ENCODE assay signal across 7 mouse cellular contexts in genomic region chr6:91877885-91878651, GRCm38 (mm10). TPM values are rescaled to one million over a fixed set of nuclear protein-coding genes. Genes with fewer than 3 reads are reported as not detected.
A peak's percentile ranks its signal among the peaks of the same experiment; 100 is the strongest.
DNase-seq lines count a peak whose midpoint lies in the region; ATAC-seq lines count a peak whose summit lies in the region.

Gene Ccdc174 (plus strand): TSS chr6:91878053.

- peak; percentile 95 for ATAC-seq in intestine, embryonic 16.5 days
- peak; percentile 94 for ATAC-seq in midbrain, embryonic 11.5 days (ENCODE audit: low FRiP score)

- H3K4me1 ChIP-seq in intestine, embryonic 16.5 days (ENCODE audit: control insufficient read depth, insufficient read depth, low read length): 0 out of 2 replicates have a peak, but pooled peaks cover 4% of the 10 kb centered on the region
- H3K4me1 ChIP-seq in midbrain, embryonic 11.5 days (ENCODE audit: control insufficient read depth, insufficient read depth, low read length): peaks cover 8% of the 10 kb centered on the region

- peaks cover 7% of the 10 kb centered on the region; the same call in 1 of the 2 replicates for H3K36me3 ChIP-seq in intestine, embryonic 16.5 days (ENCODE audit: control insufficient read depth, insufficient read depth, low read length)
- 0 out of 2 replicates have a peak, but pooled peaks cover 3% of the 10 kb centered on the region for H3K36me3 ChIP-seq in midbrain, embryonic 11.5 days (ENCODE audit: control insufficient read depth, insufficient read depth, low read length)

- WGBS in intestine, embryonic 16.5 days: under 1% methylated on average over 47 of the region's 47 CpGs
- under 1% methylated on average over 47 of the region's 47 CpGs for WGBS in midbrain, embryonic 11.5 days

- peak; percentile 92 for DNase-seq in adrenal gland, adult 8-10 months
- peak; percentile 89 for DNase-seq in embryo, embryonic 9.5 days (ENCODE audit: extremely low spot score)
- peak; percentile 65 to 88 for DNase-seq in gastrocnemius, postnatal 4 days (ENCODE audit: low spot score in 2 of 2)
- DNase-seq in left cerebral cortex, postnatal 36 days (ENCODE audit: low spot score in 2 of 2): peak; percentile 92 to 94
- peak; percentile 98 for DNase-seq in midbrain, embryonic 11.5 days (ENCODE audit: low spot score, missing footprints)
- DNase-seq in skeletal muscle tissue, adult 2 months (ENCODE audit: low read depth, low spot score): peak; percentile 95

- intact Hi-C loops in left cerebral cortex, postnatal 36 days (cut with DNase I): no loop called here

- peak within 1 kb of the TSS; percentile 57 for H3K27ac ChIP-seq in intestine, embryonic 16.5 days (ENCODE audit: low read length)
- peak within 1 kb of the TSS; percentile 64; the same call in 1 of the 2 replicates for H3K27ac ChIP-seq in midbrain, embryonic 11.5 days (ENCODE audit: low read depth, low read length)

- no peaks in the 10 kb centered on the region for H3K9me3 ChIP-seq in intestine, embryonic 16.5 days (ENCODE audit: control insufficient read depth, low read length)
- H3K9me3 ChIP-seq in midbrain, embryonic 11.5 days (ENCODE audit: control insufficient read depth, low read length): no peaks in the 10 kb centered on the region

- peak within 1 kb of the TSS; percentile 83 for H3K4me3 ChIP-seq in intestine, embryonic 16.5 days (ENCODE audit: low read length)
- peak within 1 kb of the TSS; percentile 95 for H3K4me3 ChIP-seq in midbrain, embryonic 11.5 days (ENCODE audit: low read depth, low read length)

- no peaks in the 10 kb centered on the region for H3K27me3 ChIP-seq in intestine, embryonic 16.5 days (replicated peaks; ENCODE audit: control insufficient read depth, insufficient read depth, low read length)
- no peaks in the 10 kb centered on the region for H3K27me3 ChIP-seq in midbrain, embryonic 11.5 days (ENCODE audit: control insufficient read depth, insufficient read depth, low read length)

- peak within 1 kb of the TSS; percentile 72 for H3K4me2 ChIP-seq in intestine, embryonic 16.5 days (ENCODE audit: low read depth, low read length)
- H3K4me2 ChIP-seq in midbrain, embryonic 11.5 days: peak within 1 kb of the TSS; percentile 83

- H3K9ac ChIP-seq in intestine, embryonic 16.5 days (ENCODE audit: low read depth, low read length): peak within 1 kb of the TSS; percentile 90
- peak within 1 kb of the TSS; percentile 90 for H3K9ac ChIP-seq in midbrain, embryonic 11.5 days (ENCODE audit: low read length)

RNA-seq across cellular contexts. Expression of gene Ccdc174, which starts in this region (rescaled TPM):
- 10 to 100 TPM; 33.4 to 61.1 (median 37.6) TPM for total RNA-seq in adrenal gland, adult 8-10 months (2022)
- total RNA-seq in gastrocnemius, postnatal 4 days (2021): 10 to 100 TPM; 11.9 to 15.1 TPM
- polyA plus RNA-seq in intestine, embryonic 16.5 days (2015; fragmentation: Nextera tagmentation; extraction: Ambion mirVana): 21.5 and 22.2 TPM in 2 replicates
- 10 to 100 TPM; 18.7 to 27.1 TPM for total RNA-seq in left cerebral cortex, postnatal 36 days (2021)
- 50.2 and 52.8 TPM in 2 replicates for polyA plus RNA-seq in midbrain, embryonic 11.5 days (2014; fragmentation: Nextera tagmentation; extraction: Ambion mirVana)

Comparison
In these comparisons a context has a peak if more than half of its experiments do, and no peak if none do; other contexts are left out.
1. Peak in every context shown above with its lines: DNase-seq, ATAC-seq, H3K4me3 ChIP-seq and H3K27ac ChIP-seq.